Mouse (Mus musculus) liver, embryonic 13.5 days (tissue): ENCODE data around the gene Crim1. TPM values are rescaled to one million over a fixed set of nuclear protein-coding genes. Genes with fewer than 3 reads are reported as not detected.

Source experiments
- ATAC-seq: fragments of 200-750 bp; cut with Nextera tagmentation; 2 replicates; pipeline ENCODE4 v1.8.0; 2017; ENCODE audit warnings: low read depth, mild to moderate bottlenecking, moderate number of reproducible peaks, moderate library complexity
- DNase-seq: peaks from one replicate; pipeline ENCODE4 v3.0.0; 2022
- H3K27ac ChIP-seq: fragments of 300-500 bp; sonication (generic); 2 replicates; pipeline ENCODE4 v1.5.1; 2015; ENCODE audit warnings: moderate library complexity, mild to moderate bottlenecking, inconsistent platforms
- H3K27me3 ChIP-seq: fragments of 300-500 bp; sonication (generic); 2 replicates; pipeline ENCODE4 v1.6.1; 2015; ENCODE audit warnings: mild to moderate bottlenecking, inconsistent platforms
- H3K36me3 ChIP-seq: fragments of 300-500 bp; sonication (generic); 2 replicates; pipeline ENCODE4 v1.6.1; 2015; ENCODE audit warnings: mild to moderate bottlenecking, inconsistent platforms
- H3K4me1 ChIP-seq: fragments of 300-500 bp; sonication (generic); replicated peaks from 2 replicates; pipeline ENCODE4 v1.6.1; 2015; ENCODE audit warnings: inconsistent platforms
- H3K4me2 ChIP-seq: fragments of 300-500 bp; sonication (generic); 2 replicates; pipeline ENCODE4 v1.6.1; 2015; ENCODE audit warnings: inconsistent platforms, mild to moderate bottlenecking, moderate library complexity
- H3K4me3 ChIP-seq: fragments of 300-500 bp; sonication (generic); replicated peaks from 2 replicates; pipeline ENCODE4 v1.5.1; 2015; ENCODE audit warnings: mild to moderate bottlenecking, inconsistent platforms
- H3K9ac ChIP-seq: fragments of 300-500 bp; sonication (generic); 2 replicates; pipeline ENCODE4 v1.6.1; 2015; ENCODE audit warnings: mild to moderate bottlenecking, inconsistent platforms
- H3K9me3 ChIP-seq: fragments of 300-500 bp; sonication (generic); replicated peaks from 2 replicates; pipeline ENCODE4 v1.6.1; 2016; ENCODE audit warnings: inconsistent platforms
- WGBS: fragments of 180-500 bp; shearing (Covaris S2); methylation state at CpG from one replicate; pipeline ENCODE4 v1.1.7; 2015; ENCODE audit not compliant: insufficient replicate concordance; 5-methylcytosine and 5-hydroxymethylcytosine counted together
- polyA plus RNA-seq: library from polyadenylated mRNA; unstranded; fragments of >200 nt; fragmentation: Nextera tagmentation; extraction: Ambion mirVana; gene quantifications from 2 replicates; pipeline ENCODE4 v1.2.1, GENCODE M21; 2015

The Crim1 gene
- polyA plus RNA-seq, 1 experiment from 2014 or later: 0.56 TPM

DNA sequence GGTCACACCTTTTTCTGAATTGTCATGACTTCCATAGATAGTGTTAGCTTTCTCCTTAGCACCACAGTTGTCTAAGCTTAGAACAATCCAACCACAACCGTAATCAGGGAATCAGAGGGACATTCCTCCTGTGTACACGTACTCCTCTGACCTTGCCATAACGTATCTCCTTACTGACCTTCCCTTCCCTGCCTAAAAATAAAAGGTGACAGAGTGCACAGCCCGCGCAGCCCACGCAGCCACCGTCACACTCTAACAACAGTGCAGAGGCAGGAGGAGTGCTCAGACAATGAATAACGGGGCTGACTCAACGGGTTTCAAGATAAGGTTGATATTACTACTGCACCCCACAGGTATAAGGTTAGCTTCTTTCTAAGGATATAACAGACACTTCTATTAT lies 203.8 kb downstream of the Crim1 start:
- Histone ChIP-seq H3K9me3 (no peaks in the 10 kb centered on the region), H3K4me2 (no peak overlapping the region), H3K4me1 (peaks cover 45% of the 10 kb centered on the region), H3K9ac (no peak overlapping the region), H3K4me3 (no peak overlapping the region), H3K27ac (no peak overlapping the region), H3K27me3 (no peaks in the 10 kb centered on the region), H3K36me3 (peaks cover 41% of the 10 kb centered on the region)
- no peak for ATAC-seq
- WGBS: 81% methylated on average over 9 of the region's 9 CpGs
- no peak for DNase-seq

DNA sequence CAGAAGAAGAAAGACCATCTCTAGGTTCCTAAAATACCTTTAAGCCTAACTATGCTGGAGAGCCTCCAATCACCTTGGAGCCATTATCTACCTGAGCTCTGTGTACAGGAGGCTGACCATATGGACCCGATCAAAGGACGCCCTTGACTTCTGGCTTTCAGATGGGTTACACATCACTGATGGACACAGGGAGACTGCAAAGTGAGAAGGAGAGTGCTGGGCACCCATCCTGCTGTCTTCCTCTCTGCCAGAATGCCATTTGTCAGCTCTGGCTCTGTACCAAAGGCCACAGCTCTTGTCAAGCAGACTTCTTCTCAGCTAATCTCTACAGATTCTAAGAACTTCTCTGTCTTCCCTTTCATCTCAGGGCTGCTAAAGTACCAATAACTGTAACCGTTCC lies 205.3 kb downstream of the Crim1 start:
- no peak for ATAC-seq
- peaks cover 46% of the 10 kb centered on the region for H3K36me3 ChIP-seq
- H3K9me3 ChIP-seq: no peaks in the 10 kb centered on the region
- DNase-seq: no peak
- no peak overlapping the region for H3K4me3 ChIP-seq
- no peaks in the 10 kb centered on the region for H3K27me3 ChIP-seq
- no peak overlapping the region for H3K27ac ChIP-seq
- no peak overlapping the region for H3K4me2 ChIP-seq
- peaks cover 42% of the 10 kb centered on the region for H3K4me1 ChIP-seq
- H3K9ac ChIP-seq: no peak overlapping the region
- WGBS: 76% methylated on average over 3 of the region's 3 CpGs

DNA sequence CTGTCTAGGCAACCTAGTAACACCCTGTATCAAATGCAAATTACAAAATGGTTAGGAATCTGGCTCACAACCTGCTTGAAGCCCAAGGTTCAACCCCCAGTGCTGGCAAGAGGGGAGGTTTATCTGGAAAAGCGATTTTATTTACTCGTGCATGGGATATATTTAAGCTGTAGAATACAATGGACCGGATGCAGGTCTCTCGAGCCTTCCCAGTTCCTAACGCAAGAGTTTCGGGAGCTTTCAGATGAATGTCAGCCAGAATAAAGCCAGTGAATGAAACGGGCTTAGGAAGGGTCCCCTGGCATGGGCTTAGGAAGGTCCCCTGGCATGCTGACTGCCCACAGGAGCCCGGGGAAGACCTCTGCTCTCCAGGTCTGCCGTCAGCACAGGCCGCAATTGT lies 206.8 kb downstream of the Crim1 start:
- H3K4me2 ChIP-seq: no peak overlapping the region
- H3K27me3 ChIP-seq: no peaks in the 10 kb centered on the region
- peaks cover 44% of the 10 kb centered on the region for H3K36me3 ChIP-seq
- H3K4me3 ChIP-seq: no peak overlapping the region
- ATAC-seq (no peak), DNase-seq (no peak)
- WGBS: 83% methylated on average over 10 of the region's 10 CpGs
- H3K4me1 ChIP-seq: peaks cover 27% of the 10 kb centered on the region
- H3K9me3 ChIP-seq: no peaks in the 10 kb centered on the region
- no peak overlapping the region for H3K9ac ChIP-seq
- H3K27ac ChIP-seq: no peak overlapping the region

DNA sequence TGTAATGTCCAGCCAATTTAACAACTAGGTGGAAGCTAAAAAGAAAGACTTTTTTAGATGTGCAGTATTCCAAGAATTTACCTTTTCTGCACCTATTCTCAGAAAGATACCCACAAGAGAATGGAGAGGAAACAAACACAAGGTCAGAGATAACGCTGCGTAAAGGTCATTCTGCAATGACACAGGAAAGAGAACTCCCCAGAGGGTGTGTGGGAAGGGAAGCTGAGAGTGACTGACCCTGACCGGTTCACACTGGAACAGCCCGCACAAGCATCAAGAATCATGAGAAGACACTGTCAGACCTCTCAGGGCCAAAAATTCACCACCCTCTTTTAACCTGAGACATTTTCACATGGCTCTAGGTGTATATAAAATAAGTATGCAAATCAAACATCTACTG lies 207.5 kb downstream of the Crim1 start:
- no peak for DNase-seq
- peaks cover 20% of the 10 kb centered on the region for H3K4me1 ChIP-seq
- H3K9me3 ChIP-seq: no peaks in the 10 kb centered on the region
- H3K4me2 ChIP-seq: no peak overlapping the region
- 57% methylated on average over 4 of the region's 4 CpGs for WGBS
- H3K9ac ChIP-seq: no peak overlapping the region
- H3K27me3 ChIP-seq: no peaks in the 10 kb centered on the region
- ATAC-seq: peak; percentile 52; the same call in 1 of the 2 replicates
- no peak overlapping the region for H3K4me3 ChIP-seq
- H3K27ac ChIP-seq: no peak overlapping the region
- H3K36me3 ChIP-seq: peaks cover 46% of the 10 kb centered on the region

DNA sequence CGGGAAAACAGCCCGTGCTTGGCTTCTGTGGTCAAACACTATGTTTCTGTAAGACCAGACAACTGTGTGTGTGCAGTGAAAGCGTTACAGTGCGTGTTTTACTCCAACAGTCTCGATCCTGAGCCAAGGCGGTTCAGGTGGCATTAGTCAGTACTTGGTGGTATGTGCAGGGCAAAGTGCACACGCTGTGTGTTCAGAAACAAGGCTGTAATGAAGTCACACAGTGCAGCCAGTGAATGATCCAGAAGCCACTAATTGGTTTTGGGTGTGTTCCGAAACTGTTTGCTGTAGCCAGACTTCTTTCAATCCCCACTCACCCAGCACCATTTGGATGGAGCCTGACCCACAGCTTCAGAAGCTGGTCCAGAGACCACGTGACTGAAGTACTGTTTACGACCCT lies 208.3 kb downstream of the Crim1 start:
- no peak overlapping the region for H3K9ac ChIP-seq
- ATAC-seq (no peak), DNase-seq (no peak)
- no peak overlapping the region for H3K4me3 ChIP-seq
- peaks cover 48% of the 10 kb centered on the region for H3K36me3 ChIP-seq
- peaks cover 20% of the 10 kb centered on the region for H3K4me1 ChIP-seq
- H3K27ac ChIP-seq: no peak overlapping the region
- 79% methylated on average over 10 of the region's 10 CpGs for WGBS
- no peaks in the 10 kb centered on the region for H3K9me3 ChIP-seq
- no peak overlapping the region for H3K4me2 ChIP-seq
- H3K27me3 ChIP-seq: no peaks in the 10 kb centered on the region

DNA sequence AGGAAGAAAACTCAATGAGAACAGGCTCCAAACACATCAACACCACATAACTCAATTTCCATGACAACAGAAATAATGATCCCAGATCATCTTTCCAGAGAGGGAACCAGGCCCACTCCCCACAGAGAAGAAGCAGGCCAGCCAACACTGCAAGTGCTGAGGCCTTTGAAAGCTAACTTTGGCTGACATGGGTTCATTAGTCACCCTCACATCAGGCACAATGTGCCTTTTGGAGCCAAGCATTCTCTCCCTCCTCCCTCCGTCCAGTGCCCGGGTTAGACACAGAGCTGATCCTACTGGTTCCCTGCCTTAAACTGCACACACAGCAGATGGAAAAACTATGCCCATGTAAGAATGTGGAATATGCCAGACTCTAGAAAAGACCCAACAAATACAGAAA lies 209.9 kb downstream of the Crim1 start:
- no peak overlapping the region for H3K4me3 ChIP-seq
- ATAC-seq (no peak), DNase-seq (no peak)
- peaks cover 36% of the 10 kb centered on the region for H3K36me3 ChIP-seq
- H3K9ac ChIP-seq: no peak overlapping the region
- no peaks in the 10 kb centered on the region for H3K27me3 ChIP-seq
- H3K27ac ChIP-seq: no peak overlapping the region
- H3K4me1 ChIP-seq: peaks cover 24% of the 10 kb centered on the region
- 79% methylated on average over 2 of the region's 2 CpGs for WGBS
- H3K9me3 ChIP-seq: no peaks in the 10 kb centered on the region
- no peak overlapping the region for H3K4me2 ChIP-seq

DNA sequence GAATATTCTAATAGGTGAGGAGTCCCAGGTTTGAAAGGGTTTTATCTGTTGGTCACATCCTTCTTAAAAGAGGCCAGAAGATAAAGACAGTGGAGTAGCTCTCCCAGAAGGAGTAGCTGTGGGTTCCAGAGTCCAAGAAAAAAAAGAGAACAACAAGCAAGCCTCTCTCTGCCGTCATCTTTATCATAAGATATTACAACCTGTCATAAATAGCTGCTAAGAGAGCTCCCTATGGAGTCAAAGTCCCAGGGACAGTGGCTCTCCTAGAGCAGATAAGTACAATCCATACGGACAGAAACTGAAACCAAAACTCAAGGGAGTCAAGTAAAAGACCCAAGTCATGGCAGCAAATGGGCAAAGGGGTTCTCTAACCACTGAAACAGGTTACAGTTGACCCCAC lies 215.2 kb downstream of the Crim1 start:
- ATAC-seq: no peak
- Histone ChIP-seq H3K4me3 (no peak overlapping the region), H3K27ac (no peak overlapping the region), H3K36me3 (peaks cover 19% of the 10 kb centered on the region), H3K9me3 (no peaks in the 10 kb centered on the region), H3K9ac (peak overlapping the region; percentile 26), H3K4me2 (peak overlapping the region; percentile 86), H3K27me3 (no peaks in the 10 kb centered on the region), H3K4me1 (peaks cover 45% of the 10 kb centered on the region)
- DNase-seq: no peak
- 46% methylated on average over 2 of the region's 2 CpGs for WGBS

DNA sequence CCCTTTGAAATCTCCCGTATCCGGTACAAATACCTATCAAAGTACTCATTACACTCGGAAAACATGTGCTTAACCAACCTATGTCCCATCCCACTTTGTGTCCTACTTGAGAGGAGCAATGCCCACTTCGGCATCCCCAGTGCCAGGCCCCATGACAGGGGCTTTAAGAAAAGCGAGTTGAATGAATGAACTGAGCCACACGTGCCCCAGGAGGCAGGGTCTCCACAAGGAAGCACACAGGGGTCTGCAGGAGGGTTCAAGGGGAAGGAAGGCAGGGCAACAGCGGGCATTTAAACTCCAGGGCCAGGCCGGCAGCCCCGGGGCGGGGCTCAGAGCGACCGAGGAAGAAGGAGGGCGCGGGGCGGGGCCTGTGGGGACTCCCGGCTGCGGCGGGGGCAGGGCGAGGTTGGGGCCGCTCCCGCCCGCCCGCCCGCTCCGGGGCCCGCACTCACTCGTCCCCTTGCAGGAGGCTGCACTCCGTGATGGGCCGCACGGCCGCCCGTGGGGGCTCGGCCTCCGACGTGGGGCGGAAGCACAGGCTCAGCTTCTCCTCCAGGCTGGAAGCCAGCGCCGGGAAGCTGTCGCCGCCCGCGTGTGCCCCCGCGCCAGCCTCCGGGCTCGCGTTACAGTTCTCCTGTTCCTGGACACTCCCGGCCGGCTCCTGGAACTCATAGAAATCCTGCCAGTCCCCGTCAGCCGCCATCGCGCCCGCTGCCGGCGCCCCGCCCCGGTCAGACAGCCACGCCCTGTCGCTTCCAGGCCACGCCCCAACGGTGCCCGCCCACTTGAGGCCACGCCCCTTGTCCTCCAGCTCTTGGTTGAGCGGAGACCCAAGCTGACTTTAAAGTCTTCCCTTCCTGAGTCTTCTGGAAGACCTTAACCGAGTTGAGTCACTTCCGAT lies 217.6 kb downstream of the Crim1 start, which contains the start of gene Fez2:
Gene Fez2, minus strand, starts transcription at position 772 of the 901 bp plus-strand sequence.
- Histone ChIP-seq H3K36me3 (peaks cover 2% of the 10 kb centered on the region; the same call in 1 of the 2 replicates), H3K27me3 (no peaks in the 10 kb centered on the region), H3K4me1 (peaks cover 45% of the 10 kb centered on the region), H3K4me3 (peak within 1 kb of the TSS; percentile 95), H3K9me3 (no peaks in the 10 kb centered on the region), H3K9ac (peak within 1 kb of the TSS; percentile 95), H3K4me2 (peak within 1 kb of the TSS; percentile 86), H3K27ac (peak within 1 kb of the TSS; percentile 99)
- DNase-seq (peak; percentile 85), ATAC-seq (peak; percentile 96)
- under 1% methylated on average over 46 of the region's 67 CpGs for WGBS

DNA sequence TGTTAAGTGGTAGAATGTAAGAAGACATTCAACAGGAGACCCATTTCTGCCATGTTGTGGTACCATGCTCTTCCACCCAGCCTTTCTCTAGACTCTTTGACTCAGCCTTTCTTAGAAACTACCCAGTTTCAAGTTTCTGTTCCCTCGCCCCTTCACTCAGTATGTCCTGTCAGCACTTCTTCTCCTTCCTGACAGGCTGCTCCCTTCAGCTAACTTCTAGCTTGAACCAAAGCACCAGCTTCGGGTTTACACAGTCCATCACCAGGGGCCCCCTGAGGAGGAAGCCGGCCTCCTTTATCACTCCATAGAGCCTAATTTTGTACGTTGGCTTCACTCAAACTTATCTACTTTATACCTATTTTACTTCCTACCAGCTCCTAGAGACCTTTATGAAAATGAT lies 219.2 kb downstream of the Crim1 start:
- H3K4me3 ChIP-seq: no peak overlapping the region
- ATAC-seq (no peak), DNase-seq (no peak)
- H3K36me3 ChIP-seq: no peaks in the 10 kb centered on the region
- no peak overlapping the region for H3K4me2 ChIP-seq
- no peak overlapping the region for H3K9ac ChIP-seq
- no peak overlapping the region for H3K27ac ChIP-seq
- H3K4me1 ChIP-seq: peaks cover 45% of the 10 kb centered on the region
- H3K9me3 ChIP-seq: no peaks in the 10 kb centered on the region
- WGBS: 18% methylated on average over 4 of the region's 4 CpGs
- H3K27me3 ChIP-seq: no peaks in the 10 kb centered on the region

DNA sequence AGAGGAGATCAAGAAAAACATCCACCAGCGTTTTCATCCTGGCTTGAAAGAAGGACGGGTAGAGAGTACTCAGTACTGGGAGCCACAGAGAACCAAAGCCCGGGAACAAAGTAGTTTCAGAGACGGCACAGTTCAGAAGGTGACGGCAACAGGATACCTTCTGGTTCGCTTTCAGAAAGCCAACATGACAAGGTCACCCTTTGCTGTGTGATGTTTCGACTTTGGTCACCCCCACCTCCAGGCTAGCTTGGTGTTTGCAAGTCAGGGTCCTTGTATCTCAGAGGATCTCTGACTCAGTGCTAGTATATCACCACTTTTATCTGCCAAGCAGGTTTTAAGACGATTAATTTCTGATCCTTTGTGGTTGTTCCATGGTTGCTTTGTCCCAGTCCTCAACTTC lies 225.0 kb downstream of the Crim1 start:
- Histone ChIP-seq H3K9ac (no peak overlapping the region), H3K27ac (no peak overlapping the region), H3K4me2 (no peak overlapping the region), H3K4me3 (no peak overlapping the region), H3K36me3 (no peaks in the 10 kb centered on the region), H3K4me1 (0 out of 2 replicates have a peak, but pooled peaks cover 2% of the 10 kb centered on the region), H3K27me3 (no peaks in the 10 kb centered on the region), H3K9me3 (no peaks in the 10 kb centered on the region)
- 67% methylated on average over 8 of the region's 8 CpGs for WGBS
- no peak for ATAC-seq
- no peak for DNase-seq
